Mouse (Mus musculus): ENCODE data around the gene Ap2a2. TPM values are rescaled to one million over a fixed set of nuclear protein-coding genes. Genes with fewer than 3 reads are reported as not detected.

The Ap2a2 gene
- total RNA-seq, 2 experiments from 2014 or later, result 48.9 to 56.1 TPM

DNA sequence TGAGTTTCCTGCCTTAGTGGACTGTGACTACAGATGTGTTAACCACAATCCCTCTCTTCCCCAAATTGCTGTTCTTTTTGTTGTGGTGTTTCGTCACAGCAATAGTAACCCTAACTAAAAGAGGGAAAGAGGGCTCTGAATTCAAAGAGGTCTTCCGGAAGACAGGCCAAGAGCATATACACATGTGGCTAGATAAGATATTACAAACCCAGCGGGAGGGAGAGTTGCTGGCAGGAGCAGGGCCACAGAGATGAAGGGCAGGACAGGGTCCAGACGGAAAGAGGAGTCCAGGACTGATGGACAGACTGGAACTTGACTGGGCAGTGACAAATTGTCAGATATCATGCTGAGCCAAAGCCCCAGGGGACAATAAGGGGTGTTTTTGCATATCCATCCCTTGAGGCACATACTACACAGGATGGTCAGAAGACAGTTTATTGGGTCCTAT is 3.6 kb upstream of the Ap2a2 start:
- intact Hi-C loops (cut with DNase I), result no loop called here
- DNase-seq (ENCODE audit: low spot score), result no peak

- DNase-seq (ENCODE audit: low spot score), result no peak
- intact Hi-C loops (cut with DNase I), result no loop called here
These were observed 3.0 kb upstream of the Ap2a2 start for GRCm38 (mm10) chr7:141558946-141559345.

- intact Hi-C loops (cut with DNase I), result no loop called here
- no peak for DNase-seq (ENCODE audit: low spot score)
These were observed 2.1 kb upstream of the Ap2a2 start for GRCm38 (mm10) chr7:141559726-141560325.

- DNase-seq (ENCODE audit: low spot score), result no peak
- intact Hi-C loops (cut with DNase I), result no loop called here
These were observed 1.5 kb upstream of the Ap2a2 start for GRCm38 (mm10) chr7:141560471-141560870.

DNA sequence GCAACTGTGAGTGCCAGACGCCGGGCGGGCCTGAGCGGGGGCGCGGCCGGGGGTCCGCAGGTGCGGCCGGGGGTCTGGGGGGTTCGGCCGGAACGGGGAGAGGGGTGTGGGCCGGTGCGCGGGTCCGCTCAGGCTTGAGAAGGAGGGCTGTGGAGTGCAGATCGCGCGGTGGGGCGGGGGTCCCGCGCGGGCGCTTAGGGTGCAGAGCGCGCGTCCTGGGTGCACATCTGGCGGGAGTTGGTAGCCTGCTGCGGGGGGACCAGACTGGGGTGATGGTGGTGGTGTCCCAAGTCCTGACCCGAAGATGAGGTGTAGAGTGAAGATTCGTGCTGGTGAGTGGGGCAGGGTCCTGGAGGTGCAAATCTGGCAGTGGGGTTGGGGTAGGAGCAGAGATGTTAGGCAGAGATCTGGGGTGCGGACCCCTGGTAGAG is 463 bp downstream of the Ap2a2 start:
- no peak for DNase-seq (ENCODE audit: low spot score)
- intact Hi-C loops (cut with DNase I), result no loop called here

DNA sequence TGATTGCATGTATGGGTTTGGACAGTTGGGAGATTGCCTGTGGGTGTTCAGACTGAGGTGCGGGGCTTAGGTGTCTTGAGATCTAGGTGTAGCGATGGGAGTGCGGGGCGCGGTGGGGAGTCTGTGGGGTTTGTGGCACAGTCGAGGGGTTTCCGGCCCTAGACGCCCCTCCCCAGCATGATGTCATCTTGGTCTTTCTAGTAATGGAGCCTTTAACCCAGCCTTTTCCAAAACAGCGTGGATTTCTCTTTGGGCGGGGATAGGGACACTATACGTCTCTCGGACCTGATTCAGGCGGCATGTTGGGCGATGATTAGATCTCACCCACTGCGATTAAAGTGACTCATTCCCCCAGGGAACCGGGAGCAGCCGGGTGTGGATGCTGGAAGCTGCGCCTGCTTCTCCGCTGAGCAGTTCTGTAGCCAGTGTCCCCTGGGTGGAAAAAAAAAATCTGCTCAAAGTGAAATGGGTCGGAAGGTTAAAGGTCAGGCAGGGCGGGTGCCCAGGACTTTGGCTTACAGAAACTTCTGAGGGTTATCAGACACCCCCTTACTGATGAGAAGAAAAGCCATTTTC is 967 bp downstream of the Ap2a2 start:
- peak; percentile 59 for DNase-seq (ENCODE audit: low spot score)
- intact Hi-C loops (cut with DNase I), result no loop called here

GRCm38 (mm10) chr7:141564561-141564960 is 2.6 kb downstream of the Ap2a2 start:
- DNase-seq (ENCODE audit: low spot score), result no peak
- intact Hi-C loops (cut with DNase I), result loop anchor here (2.0 kb wide), 1 partner anchor 46 kb away; no protein-coding TSS in a partner anchor

- intact Hi-C loops (cut with DNase I), result no loop called here
- no peak for DNase-seq (ENCODE audit: low spot score)
These were observed 4.6 kb downstream of the Ap2a2 start for GRCm38 (mm10) chr7:141566587-141566986.

GRCm38 (mm10) chr7:141569283-141569803 is 7.4 kb downstream of the Ap2a2 start:
- intact Hi-C loops (cut with DNase I), result no loop called here
- no peak for DNase-seq (ENCODE audit: low spot score)

DNA sequence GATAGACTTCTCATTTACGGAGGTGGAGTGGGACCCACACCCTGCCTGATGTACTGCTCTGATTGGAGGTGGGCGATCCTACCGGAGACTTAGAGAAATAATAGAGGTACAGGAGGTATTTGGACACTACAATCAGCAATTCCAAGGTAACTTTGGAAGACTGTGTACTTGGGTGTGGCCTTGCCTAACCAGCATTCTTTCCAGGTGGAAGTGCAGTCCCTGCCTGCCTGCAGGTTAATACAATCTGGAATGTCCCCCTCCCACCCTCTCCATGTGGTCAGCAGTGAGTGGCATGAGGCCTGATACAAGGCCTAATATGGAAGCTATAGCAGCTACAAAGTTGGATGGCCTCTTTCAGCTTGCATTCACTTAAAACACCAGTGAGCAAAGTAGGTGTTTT is 7.9 kb downstream of the Ap2a2 start:
- no peak for DNase-seq (ENCODE audit: low spot score)
- intact Hi-C loops (cut with DNase I), result no loop called here

- intact Hi-C loops (cut with DNase I), result no loop called here
- no peak for DNase-seq (ENCODE audit: low spot score)
These were observed 8.8 kb downstream of the Ap2a2 start for GRCm38 (mm10) chr7:141570625-141571295.

DNA sequence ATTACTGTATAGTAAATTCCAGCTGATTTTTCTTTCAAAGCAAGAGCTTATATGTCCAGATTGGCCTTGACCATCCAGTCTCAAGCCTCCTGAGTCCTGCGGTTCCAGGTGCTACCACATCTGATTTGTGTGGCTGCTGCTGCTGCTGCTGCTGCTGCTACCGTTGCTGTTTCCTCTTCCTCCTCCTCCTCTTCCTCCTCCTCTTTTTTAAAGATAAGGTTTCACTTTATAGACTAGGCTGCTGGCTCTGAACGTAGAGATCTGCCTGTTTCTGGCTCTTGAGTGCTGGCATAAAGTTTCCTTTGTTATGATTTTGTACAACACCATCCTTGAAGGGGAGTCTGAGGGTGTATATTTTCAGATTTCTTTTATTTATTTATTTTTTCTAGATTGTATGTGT is 12.1 kb downstream of the Ap2a2 start:
- no peak for DNase-seq (ENCODE audit: low spot score)
- intact Hi-C loops (cut with DNase I), result no loop called here

DNA sequence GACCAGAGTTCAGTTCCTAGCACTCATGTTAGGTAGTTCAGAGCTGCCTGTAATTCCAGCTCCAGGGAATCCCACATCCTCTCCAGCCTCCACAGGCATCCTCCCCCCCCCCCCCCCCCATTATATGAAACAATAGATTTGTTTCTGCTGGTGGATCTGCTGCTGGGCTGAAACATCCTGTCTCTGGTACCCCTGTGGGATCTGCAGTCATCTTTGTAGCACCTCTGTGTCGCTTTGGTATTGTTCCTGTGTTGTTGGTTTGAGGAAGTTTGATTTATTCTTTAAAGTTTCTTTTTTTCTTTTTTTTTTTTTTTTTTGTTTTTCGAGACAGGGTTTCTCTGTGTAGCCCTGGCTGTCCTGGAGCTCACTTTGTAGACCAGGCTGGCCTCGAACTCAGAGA is 13.5 kb downstream of the Ap2a2 start:
- DNase-seq (ENCODE audit: low spot score), result no peak
- intact Hi-C loops (cut with DNase I), result no loop called here

- intact Hi-C loops (cut with DNase I), result no loop called here
- DNase-seq (ENCODE audit: low spot score), result no peak
These were observed 15.8 kb downstream of the Ap2a2 start for GRCm38 (mm10) chr7:141577801-141578200.

GRCm38 (mm10) chr7:141578511-141578910 is 16.5 kb downstream of the Ap2a2 start:
- intact Hi-C loops (cut with DNase I), result no loop called here
- no peak for DNase-seq (ENCODE audit: low spot score)

DNA sequence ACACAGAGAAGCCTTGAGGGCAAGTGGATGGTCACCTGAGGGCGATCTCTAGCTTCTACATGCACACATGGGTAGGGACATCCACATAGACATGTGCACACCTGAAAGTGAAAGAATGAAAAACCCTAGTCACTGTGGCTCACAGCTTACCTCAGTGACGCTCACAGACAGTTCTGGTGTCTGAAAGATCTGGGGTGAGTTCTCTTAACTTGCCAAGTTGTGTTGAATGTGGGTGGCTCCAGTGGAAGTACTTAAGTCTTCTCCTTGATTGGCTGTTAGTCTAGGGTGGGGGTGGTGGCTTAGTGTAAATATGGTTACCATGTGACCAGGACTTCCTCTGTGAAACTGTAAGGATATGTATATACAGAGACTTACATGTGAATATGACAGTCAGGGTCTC is 17.0 kb downstream of the Ap2a2 start:
- no peak for DNase-seq (ENCODE audit: low spot score)
- intact Hi-C loops (cut with DNase I), result no loop called here

- DNase-seq (ENCODE audit: low spot score), result no peak
- intact Hi-C loops (cut with DNase I), result no loop called here
These were observed 19.4 kb downstream of the Ap2a2 start for GRCm38 (mm10) chr7:141581323-141581722.

- DNase-seq (ENCODE audit: low spot score), result no peak
- intact Hi-C loops (cut with DNase I), result no loop called here
These were observed 22.3 kb downstream of the Ap2a2 start for GRCm38 (mm10) chr7:141584048-141584841.

GRCm38 (mm10) chr7:141585288-141585687 is 23.3 kb downstream of the Ap2a2 start:
- intact Hi-C loops (cut with DNase I), result no loop called here
- no peak for DNase-seq (ENCODE audit: low spot score)

- intact Hi-C loops (cut with DNase I), result no loop called here
- no peak for DNase-seq (ENCODE audit: low spot score)
These were observed 23.9 kb downstream of the Ap2a2 start for GRCm38 (mm10) chr7:141585881-141586280.

Measured in heart, postnatal 25 days (tissue).